Mouse (Mus musculus) E14TG2a.4 (cell line): Measurements from ENCODE around the gene Gm11084.

Experiments used
- CTCF ChIP-seq: conservative IDR thresholded peaks from 2 replicates; pipeline ENCODE4 v1.5.1; 2014; ENCODE audit warnings: low read length
- NANOG ChIP-seq: IDR thresholded peaks from 2 replicates; pipeline ENCODE4 v1.6.1; 2014; ENCODE audit warnings: borderline replicate concordance, low read length, mixed read lengths
- POU5F1 ChIP-seq: IDR thresholded peaks from 2 replicates; pipeline ENCODE4 v1.6.1; 2014; ENCODE audit warnings: low read length, borderline replicate concordance

DNA sequence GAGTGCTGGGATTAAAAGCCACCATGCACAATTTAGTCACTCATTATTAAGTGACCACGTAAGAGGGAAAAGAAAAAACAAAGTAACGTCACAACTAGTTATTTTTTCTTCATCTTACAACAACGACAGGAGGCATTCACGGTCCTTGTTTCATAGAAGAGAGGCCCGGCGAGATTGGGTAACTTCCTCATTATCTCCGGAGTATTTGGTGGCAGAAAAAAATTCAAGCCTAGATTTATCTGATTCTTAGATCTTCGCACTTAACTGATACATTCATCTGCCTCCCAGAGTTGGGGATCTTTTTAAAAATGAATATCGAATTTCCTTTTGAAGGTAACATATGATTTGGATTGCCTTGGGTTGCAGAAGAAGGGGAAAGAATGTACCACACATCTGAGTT, 21.0 kb upstream of the Gm11084 start:
- no peak for TF ChIP-seq CTCF
- TF ChIP-seq NANOG: no peak
- TF ChIP-seq POU5F1: no peak
